Mouse (Mus musculus): Measurements from ENCODE around the gene Sgpp1. TPM values are rescaled to one million over a fixed set of nuclear protein-coding genes. Genes with fewer than 3 reads are reported as not detected.
"Not testable (repeated sequence)": the region's sequence is repeated elsewhere in the genome, so short reads cannot be mapped to it uniquely, and the experiment has no call there.

Sgpp1 gene
- polyA plus RNA-seq, 1 experiment: 167 TPM

- DNase-seq (ENCODE audit: low read depth): no peak
Observed at GRCm38 (mm10) chr12:75689003-75689402, 46.5 kb downstream of the Sgpp1 start.

GRCm38 (mm10) chr12:75687314-75687713, 48.2 kb downstream of the Sgpp1 start:
- no peak for DNase-seq (ENCODE audit: low read depth)

GRCm38 (mm10) chr12:75684026-75684425, 51.5 kb downstream of the Sgpp1 start:
- not testable (repeated sequence) for DNase-seq (ENCODE audit: low read depth)

GRCm38 (mm10) chr12:75683598-75683997, 51.9 kb downstream of the Sgpp1 start:
- DNase-seq (ENCODE audit: low read depth): no peak

GRCm38 (mm10) chr12:75682842-75683241, 52.7 kb downstream of the Sgpp1 start:
- DNase-seq (ENCODE audit: low read depth): no peak

- no peak for DNase-seq (ENCODE audit: low read depth)
Observed at GRCm38 (mm10) chr12:75681101-75681500, 54.4 kb downstream of the Sgpp1 start.

GRCm38 (mm10) chr12:75678393-75678792, 57.1 kb downstream of the Sgpp1 start:
- DNase-seq (ENCODE audit: low read depth): no peak

GRCm38 (mm10) chr12:75672630-75673029, 62.9 kb downstream of the Sgpp1 start:
- no peak for DNase-seq (ENCODE audit: low read depth)

- DNase-seq (ENCODE audit: low read depth): peak; percentile 99
Observed at GRCm38 (mm10) chr12:75671759-75672315, 63.7 kb downstream of the Sgpp1 start.

- no peak for DNase-seq (ENCODE audit: low read depth)
Observed at GRCm38 (mm10) chr12:75670611-75671010, 64.9 kb downstream of the Sgpp1 start.

GRCm38 (mm10) chr12:75669258-75670106, 66.0 kb downstream of the Sgpp1 start, which contains the start of gene Wdr89:
Gene Wdr89 (minus strand): TSS chr12:75669537.
- DNase-seq (ENCODE audit: low read depth): peak; percentile 98

GRCm38 (mm10) chr12:75668916-75669257, 66.6 kb downstream of the Sgpp1 start:
- DNase-seq (ENCODE audit: low read depth): no peak

GRCm38 (mm10) chr12:75668221-75668620, 67.3 kb downstream of the Sgpp1 start:
- DNase-seq (ENCODE audit: low read depth): no peak

- DNase-seq (ENCODE audit: low read depth): no peak
Observed at GRCm38 (mm10) chr12:75666939-75667338, 68.6 kb downstream of the Sgpp1 start.

GRCm38 (mm10) chr12:75664516-75664810, 71.1 kb downstream of the Sgpp1 start:
- DNase-seq (ENCODE audit: low read depth): no peak

Other genes starting within 250 kb of the Sgpp1 start
- gene Ppp2r5e, start 139.5 kb downstream of the Sgpp1 start, polyA plus RNA-seq (2012; rRNA removed): 9.0 and 11.4 TPM in 2 replicates
- 3.2 and 3.9 TPM in 2 replicates for gene Wdr89, start 66.2 kb downstream of the Sgpp1 start, polyA plus RNA-seq (2012; rRNA removed)
- 90.7 and 99.5 TPM in 2 replicates for gene Syne2, start 82.4 kb upstream of the Sgpp1 start, polyA plus RNA-seq (2012; rRNA removed)

All from gonadal fat pad, adult 2 months (tissue).